Mouse (Mus musculus): ENCODE data around the gene Apobec4.

The Apobec4 gene

GRCm38 (mm10) chr1:152750312-152750965 is at the start of gene Apobec4:
Gene Apobec4 (plus strand): TSS chr1:152750551.
- in situ Hi-C loops (cut with MboI, MseI), result no loop called here

DNA sequence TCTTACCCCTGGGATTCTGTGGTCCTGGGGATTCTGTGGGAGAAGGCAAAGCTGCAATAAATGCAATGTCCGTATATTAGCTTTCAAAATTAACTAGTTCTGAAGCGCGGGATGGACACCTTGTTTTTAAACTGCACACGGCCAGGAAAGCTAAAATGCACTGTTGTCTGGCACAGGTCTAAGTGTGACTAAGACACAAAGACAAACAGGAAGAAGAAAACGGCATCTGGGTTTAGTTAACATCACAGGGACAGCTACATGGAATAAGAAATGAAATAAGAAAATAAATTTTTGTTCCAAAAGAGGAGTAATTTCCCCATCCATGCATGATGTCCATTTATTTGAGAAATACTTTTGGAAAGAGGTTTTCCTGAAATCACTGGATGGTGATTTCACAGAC is 49.3 kb upstream of the Apobec4 start:
- in situ Hi-C loops (cut with MboI, MseI), result no loop called here

GRCm38 (mm10) chr1:152702920-152703319 is 47.4 kb upstream of the Apobec4 start:
- in situ Hi-C loops (cut with MboI, MseI), result no loop called here

- in situ Hi-C loops (cut with MboI, MseI), result no loop called here
Measured at GRCm38 (mm10) chr1:152703941-152704340, 46.4 kb upstream of the Apobec4 start.

- in situ Hi-C loops (cut with MboI, MseI), result no loop called here
Measured at GRCm38 (mm10) chr1:152707560-152707959, 42.8 kb upstream of the Apobec4 start.

GRCm38 (mm10) chr1:152711037-152711436 is 39.3 kb upstream of the Apobec4 start:
- in situ Hi-C loops (cut with MboI, MseI), result no loop called here

- in situ Hi-C loops (cut with MboI, MseI), result no loop called here
Measured at GRCm38 (mm10) chr1:152713924-152714323, 36.4 kb upstream of the Apobec4 start.

DNA sequence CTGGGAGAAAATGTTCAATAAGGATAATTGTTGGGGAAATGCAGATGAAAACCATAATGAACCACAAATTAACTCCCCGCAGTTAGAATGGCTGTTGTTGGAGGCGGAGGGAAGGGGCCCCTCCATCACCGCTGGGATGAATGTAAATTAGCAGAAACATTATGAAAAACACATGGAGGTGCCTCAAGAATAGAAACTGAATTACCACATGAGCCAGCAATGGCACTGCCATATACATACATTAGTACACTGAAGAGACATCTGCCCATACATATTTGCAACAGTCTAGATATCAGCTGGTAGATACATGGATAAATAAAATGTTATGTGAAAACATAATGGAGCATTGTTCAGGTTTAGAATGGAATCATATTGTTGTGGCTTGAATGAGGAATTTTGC is 35.9 kb upstream of the Apobec4 start:
- in situ Hi-C loops (cut with MboI, MseI), result no loop called here

- in situ Hi-C loops (cut with MboI, MseI), result no loop called here
Measured at GRCm38 (mm10) chr1:152717329-152717728, 33.0 kb upstream of the Apobec4 start.

- in situ Hi-C loops (cut with MboI, MseI), result no loop called here
Measured at GRCm38 (mm10) chr1:152718200-152718599, 32.2 kb upstream of the Apobec4 start.

GRCm38 (mm10) chr1:152720969-152721368 is 29.4 kb upstream of the Apobec4 start:
- in situ Hi-C loops (cut with MboI, MseI), result no loop called here

DNA sequence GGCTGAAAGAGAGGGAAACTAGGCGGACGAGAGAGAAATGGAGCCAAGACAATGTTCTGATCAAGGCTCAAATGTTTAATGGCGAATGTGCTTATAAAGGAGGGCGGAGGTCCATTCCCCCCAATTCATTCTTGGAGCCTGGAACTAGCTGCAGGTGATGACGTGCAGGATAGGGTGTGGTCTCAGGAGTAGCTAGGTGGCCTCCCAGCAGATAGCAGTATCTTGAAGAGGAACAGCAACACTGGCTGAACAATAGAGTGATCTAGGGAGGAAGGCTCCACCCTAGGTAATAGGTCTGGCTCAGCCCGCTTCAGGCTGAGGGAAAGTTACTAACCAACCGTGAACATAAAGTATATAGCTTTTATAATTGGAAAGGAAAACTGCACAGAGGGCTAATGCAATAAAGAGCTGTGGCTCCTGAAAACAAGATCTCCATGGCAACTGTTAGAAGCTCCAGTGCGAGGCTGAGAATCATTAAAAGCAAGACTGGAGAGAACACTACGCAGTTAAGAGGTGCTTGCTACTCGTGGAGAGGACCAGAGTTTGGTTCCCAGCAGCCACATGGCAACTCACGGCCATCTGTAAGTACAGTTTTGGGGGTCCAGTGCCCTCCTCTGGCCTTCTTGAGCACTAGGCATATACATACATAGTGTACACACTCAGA is 28.7 kb upstream of the Apobec4 start:
- in situ Hi-C loops (cut with MboI, MseI), result no loop called here

DNA sequence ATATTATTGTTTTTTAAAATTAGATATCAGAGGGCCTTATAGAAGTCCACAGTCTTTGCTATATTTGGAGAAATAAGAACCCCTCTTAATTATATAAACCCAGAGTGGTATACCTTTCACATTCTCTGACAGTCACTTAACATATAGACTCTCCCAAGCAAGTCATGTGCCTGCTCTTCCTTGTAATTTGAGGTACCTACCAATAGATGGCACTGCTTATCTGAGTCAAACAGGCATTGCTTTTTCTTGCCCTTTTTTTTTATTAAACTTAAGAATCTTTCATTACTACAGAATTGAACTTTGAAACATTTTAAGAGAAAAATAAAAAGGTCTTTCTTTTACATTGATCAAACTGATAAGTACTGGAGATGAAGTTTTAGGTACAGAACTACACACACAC is 26.1 kb upstream of the Apobec4 start:
- in situ Hi-C loops (cut with MboI, MseI), result no loop called here

DNA sequence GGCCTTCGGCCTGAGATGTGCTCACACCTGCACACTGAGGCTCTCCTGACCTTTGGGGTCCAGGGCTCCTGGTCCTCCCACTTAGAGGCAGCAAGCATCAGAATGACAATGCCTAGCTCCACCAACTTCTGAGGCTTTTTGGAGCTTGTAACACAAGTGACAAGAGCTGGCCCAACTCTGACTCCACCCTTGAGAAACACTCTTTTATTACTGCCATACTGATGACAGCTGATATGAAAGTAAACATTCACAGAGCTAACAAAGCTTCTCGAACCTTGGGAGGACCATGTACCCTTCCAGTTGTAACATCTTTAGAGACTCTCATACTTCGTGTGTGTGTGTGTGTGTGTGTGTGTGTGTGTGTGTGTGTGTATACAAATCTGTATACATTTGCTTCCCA is 24.3 kb upstream of the Apobec4 start:
- in situ Hi-C loops (cut with MboI, MseI), result no loop called here

DNA sequence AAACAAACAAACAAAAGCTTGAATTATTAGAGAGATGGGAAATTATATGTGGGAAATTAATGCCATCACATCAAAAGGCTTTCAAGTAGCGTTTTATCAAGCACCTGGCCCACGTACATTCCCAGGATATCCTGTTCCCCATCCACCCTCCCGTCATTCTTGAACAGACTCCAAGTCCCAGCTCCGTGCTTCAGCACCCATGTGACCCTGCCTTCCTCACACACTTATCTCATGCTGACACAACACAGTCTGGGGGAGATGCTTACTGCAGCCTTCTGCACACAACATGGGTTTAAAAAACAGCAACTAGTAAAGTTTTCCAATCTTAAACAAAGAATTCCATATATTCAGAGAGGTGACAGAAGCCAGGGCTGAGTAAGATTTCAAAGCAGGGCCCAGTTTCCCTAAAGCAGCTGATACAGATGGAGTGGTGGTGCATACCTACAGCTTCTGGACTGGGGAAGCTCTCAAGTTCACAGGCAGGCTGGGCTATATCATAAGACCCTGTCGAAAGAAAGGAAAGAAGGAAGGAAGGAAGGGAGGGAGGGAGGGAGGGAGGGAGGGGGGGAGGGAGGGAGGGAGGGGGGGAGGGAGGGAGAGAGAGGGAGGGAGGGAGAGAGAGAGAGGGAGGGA is 22.6 kb upstream of the Apobec4 start:
- in situ Hi-C loops (cut with MboI, MseI), result no loop called here

- in situ Hi-C loops (cut with MboI, MseI), result no loop called here
Measured at GRCm38 (mm10) chr1:152738793-152739192, 11.6 kb upstream of the Apobec4 start.

- in situ Hi-C loops (cut with MboI, MseI), result no loop called here
Measured at GRCm38 (mm10) chr1:152739374-152739773, 11.0 kb upstream of the Apobec4 start.

DNA sequence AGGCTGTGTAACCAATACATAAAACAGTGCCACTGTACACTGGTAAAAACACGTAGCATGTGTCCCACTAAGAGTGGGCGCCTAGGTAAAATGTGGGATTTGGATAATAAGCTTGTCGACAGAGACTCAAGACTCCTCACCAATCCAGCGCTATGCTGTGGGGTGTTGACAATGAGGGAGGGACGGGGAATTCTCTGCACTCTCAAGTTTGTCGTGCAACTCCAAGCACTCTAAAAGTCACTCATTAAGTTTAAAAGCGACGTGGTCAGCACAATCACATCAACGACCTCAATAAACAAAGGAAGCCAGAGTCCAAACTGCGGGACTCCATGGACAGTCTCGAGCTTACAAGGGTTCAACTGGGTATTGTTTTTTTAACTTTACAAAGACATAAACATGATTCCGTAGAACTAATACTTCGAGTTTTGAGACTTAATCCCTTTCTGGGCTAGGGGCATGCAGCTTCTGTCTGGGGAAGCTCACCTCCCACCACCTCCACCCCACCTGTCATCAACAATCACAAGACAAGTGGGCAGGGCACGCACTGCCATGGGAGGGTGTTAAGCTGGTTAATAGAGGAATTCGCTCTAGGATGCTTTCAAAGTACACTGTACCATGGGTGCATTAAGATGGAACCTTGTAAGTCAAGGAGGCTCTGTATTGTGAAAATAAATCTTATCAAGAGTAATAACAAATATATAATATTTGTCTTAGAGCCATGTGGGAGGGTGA is 7.1 kb upstream of the Apobec4 start:
- in situ Hi-C loops (cut with MboI, MseI), result loop anchor here (5.0 kb wide), 1 partner anchor 216 kb away; no protein-coding TSS in a partner anchor

GRCm38 (mm10) chr1:152746426-152746825 is 3.9 kb upstream of the Apobec4 start:
- in situ Hi-C loops (cut with MboI, MseI), result no loop called here

- in situ Hi-C loops (cut with MboI, MseI), result no loop called here
Measured at GRCm38 (mm10) chr1:152749276-152749675, 1.1 kb upstream of the Apobec4 start.

- in situ Hi-C loops (cut with MboI, MseI), result no loop called here
Measured at GRCm38 (mm10) chr1:152761791-152762190, 11.4 kb downstream of the Apobec4 start.

All from T-helper 2 cell (primary cell).